Mouse (Mus musculus): ENCODE data around the gene Bard1.

DNA sequence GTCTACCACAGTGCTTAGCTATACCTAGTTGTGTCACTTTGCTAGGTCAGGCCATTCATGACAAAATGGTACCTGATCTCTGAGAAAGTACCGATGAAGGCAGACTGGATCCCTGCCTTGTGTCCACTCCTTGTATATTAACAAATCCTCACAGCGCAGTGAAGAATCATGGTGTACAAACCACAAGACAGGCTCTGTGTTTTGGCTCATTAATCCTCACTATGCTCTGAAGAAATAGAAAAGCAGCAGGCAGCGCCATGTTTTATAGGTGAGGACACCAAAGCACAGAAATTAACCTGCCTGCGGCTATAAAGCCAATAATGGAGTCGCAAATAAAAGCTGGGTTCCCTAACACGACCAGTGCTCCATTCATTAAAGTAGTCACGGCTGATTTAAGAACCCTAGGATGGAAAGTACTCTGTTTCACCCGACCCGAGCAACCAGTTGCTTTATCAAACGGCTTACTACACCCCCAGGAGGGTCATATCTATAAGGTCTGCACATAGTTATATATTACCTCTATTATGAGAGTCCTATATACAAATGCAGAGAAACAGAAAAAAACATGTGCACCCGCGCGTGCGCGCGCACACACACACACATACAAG, 39.0 kb downstream of the Bard1 start:
- TF ChIP-seq CTCF (IDR thresholded peaks at IDR 0.05; ENCODE audit: borderline replicate concordance, extremely low read depth, insufficient read depth, insufficient read length) (no peak), POLR2A (IDR thresholded peaks at IDR 0.05; ENCODE audit: borderline replicate concordance, extremely low read depth, insufficient read depth, insufficient read length, poor library complexity, severe bottlenecking) (no peak)

Measured in brain, embryonic 14.5 days (tissue).